Mouse (Mus musculus): ENCODE results near the gene Btbd35f8. TPM values are rescaled to one million over a fixed set of nuclear protein-coding genes. Genes with fewer than 3 reads are reported as not detected.
"Not testable (repeated sequence)": the region's sequence is repeated elsewhere in the genome, so short reads cannot be mapped to it uniquely, and the experiment has no call there.

The Btbd35f8 gene
- polyA plus RNA-seq (2012; rRNA removed): not detected in 2 replicates

DNA sequence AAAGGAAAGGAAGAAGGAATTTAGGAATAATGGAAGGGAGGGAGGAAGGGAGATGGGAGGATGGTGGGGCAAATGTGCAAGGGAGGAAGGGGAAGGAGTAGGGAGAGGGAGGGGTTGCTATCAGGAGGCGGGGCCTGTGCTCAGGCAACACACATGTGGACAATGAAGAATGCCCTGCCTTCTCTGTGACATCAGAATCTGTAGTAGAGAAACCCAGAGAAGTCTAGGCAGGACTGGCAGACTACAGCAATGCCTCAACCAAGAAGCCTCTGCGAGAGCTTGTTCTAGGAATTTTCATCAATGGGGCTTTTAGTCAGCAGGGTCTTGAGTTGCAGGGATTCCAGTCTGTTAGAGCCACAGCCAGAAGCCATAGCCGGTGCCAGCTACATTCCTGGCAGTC lies at the start of gene Btbd35f8:
TSS of gene Btbd35f8 (plus strand) at position 301 of the 400 bp plus-strand sequence.
- no CpG with 5 or more reads among the region's 3 CpGs for WGBS
- DNase-seq (ENCODE audit: low read depth, low spot score): not testable (repeated sequence)

Other genes with a start within 250 kb of the Btbd35f8 start
- not detected in 2 replicates for gene Spin2g, start 211.8 kb upstream of the Btbd35f8 start, polyA plus RNA-seq (2012; rRNA removed)

Data from large intestine, adult 2 months (tissue).